Mouse (Mus musculus) liver, postnatal 0 days (tissue): ENCODE measurements around the gene Gm10803.

ENCODE experiments used
- CTCF ChIP-seq: sonication (generic); IDR thresholded peaks from 2 replicates; pipeline ENCODE4 v1.5.1; 2016; ENCODE audit warnings: antibody characterized with exemption, low read depth
- EP300 ChIP-seq: IDR thresholded peaks from 2 replicates; pipeline ENCODE4 v1.6.1; 2016; ENCODE audit warnings: antibody characterized with exemption, low read depth, mild to moderate bottlenecking

DNA sequence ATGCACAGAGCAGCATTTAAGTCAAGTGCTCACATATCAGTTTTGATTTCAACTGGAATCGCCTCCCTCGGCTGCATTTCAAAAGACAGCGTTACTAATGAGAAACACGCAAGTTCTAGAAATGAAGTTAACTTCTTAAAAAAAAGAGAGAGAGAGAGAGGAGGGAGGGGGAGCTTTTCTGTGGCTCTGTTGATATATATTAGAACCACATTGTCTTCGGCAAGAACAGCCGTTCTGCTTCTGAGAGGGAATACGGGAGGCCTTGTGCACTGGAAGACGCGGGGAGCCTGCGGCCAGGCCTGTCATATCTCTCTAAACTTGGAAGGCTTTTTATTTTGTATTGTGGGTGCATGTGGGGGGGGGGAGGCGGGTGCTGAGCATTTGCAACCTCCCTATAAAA is 36.8 kb downstream of the Gm10803 start:
- TF ChIP-seq EP300, result no peak
- TF ChIP-seq CTCF, result no peak
